Mouse (Mus musculus): ENCODE measurements around the gene Ttc13.

Gene Ttc13

GRCm38 (mm10) chr8:124652546-124652945 lies 69.2 kb downstream of the Ttc13 start:
- DNase-seq: peak; percentile 26

DNA sequence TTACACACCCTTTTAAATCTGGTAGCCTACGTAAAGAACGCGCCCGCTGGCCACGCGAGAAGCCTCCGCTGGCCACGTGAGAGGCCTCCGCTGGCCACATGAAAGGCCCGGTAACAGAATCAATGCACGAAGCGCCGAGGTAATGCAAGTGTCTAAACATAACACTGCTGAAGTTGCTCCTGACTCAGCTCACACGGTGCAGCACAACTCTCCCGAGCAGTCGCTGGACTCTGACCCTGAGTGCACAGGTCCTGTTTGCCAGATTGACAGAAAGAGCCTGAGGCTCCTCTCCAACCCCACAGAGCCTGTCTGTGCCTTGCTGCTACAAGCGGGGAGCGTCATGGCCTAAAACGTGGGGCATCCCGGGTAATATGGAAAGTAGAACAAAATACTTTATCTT lies 70.0 kb downstream of the Ttc13 start:
- no peak for DNase-seq

DNA sequence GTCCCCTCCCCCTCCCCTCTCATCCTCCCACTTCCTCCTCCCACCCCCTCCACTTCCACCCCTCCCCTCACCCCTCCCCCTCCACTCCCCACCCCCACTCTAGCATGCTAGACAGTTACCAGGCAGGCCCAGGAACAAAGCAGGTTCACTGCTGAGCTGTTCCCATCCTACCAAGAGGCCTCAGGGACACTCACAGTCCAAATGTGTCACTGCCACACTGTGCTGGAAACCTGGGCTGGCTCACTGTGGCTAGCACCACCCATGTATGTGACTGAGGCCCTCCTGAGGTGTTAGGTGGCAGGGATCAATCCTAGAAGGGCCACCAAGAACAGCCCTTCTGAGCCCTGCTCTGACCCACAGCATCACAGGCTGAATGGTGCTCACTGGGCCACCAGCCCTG lies 73.5 kb downstream of the Ttc13 start:
- DNase-seq: peak; percentile 12

DNA sequence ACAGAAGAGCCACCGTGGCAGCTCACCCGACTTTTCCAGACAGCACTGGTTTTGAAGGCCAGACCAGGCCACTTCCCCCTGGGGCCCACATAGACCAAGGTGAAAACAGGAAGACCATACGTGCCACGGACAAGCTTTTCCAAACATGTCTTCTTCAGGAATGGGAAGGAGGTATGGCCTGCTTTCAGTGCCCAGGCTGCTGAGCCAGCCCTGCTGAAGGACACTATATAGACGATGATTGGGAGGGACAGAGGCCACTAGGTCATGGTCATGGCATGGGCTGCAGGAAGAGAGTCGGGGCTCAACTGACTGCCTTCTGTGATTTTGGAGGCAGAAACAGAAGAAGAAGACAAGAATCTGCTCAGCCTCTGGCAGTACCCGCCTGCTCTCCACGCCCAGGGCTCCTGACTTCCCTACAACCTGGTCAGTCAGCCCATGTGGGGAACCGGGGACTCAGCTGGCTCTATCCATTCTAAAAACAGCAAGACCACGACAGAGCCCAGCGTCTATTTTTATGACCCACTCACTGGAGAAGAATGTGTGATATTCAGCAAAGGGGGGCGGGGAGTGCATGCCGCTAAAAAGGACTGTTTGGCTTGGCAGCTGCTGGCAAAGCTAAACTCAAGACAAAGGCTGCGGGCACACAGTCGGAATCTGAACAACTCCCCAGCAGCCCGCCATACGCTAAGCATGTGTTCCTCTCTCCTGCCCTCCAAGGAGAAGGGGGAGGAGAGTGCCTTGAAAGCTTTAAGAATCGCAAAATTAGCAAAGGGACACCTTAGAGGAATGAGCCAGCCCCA lies 78.0 kb downstream of the Ttc13 start:
- peak; percentile 32 for DNase-seq

GRCm38 (mm10) chr8:124641599-124641998 lies 80.2 kb downstream of the Ttc13 start:
- DNase-seq: no peak

DNA sequence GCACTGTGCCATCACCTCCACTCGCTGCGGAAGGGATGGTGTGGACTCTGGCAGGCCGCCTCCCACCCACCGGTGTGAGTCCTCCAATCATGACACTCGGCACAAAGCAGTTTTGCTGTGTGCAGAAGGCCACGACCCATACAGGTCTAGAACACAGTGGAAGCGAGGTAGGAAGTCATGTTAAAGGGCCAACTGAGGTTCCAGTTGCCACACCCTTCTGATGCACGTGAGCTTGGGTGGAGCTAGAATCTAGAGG lies 86.6 kb downstream of the Ttc13 start:
- DNase-seq: no peak

DNA sequence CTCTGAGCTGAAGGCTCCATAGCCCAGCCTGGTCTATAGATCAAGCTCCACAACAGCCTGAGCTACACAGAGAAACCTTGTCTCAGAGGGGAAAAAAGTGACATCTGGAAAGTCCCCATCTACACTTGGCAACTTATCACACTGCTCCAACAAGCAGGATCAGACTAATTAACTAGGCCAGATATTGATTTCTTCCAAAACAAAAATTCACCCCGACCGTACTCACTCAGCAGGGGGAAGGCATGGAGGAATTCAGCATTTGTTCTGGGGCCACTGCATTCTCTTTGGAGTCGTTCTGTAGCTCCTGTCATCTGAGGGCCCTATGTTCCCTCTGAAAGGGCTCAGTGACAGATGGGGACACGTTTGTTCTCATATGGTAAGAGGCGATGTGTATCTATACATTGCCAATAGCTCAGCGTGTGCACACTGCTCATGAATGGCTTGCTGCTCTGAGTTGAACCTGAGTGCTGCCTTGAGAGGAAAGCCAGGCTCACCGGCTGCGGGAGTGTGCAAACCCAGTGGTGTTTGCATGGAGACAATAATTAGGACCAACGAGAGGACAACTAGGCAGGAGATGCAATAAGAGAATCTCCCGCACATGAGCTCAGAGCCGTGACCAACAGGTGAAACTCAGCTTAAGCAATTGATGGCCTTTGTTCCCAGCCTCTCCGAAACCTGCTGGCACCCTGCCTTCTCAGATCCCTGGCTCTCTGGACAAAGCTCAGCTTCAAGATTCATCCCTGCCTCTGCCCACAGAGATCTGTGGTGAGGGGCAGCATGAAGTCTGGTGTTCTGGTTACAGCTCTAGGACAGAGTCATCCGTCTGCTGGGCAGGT lies 87.2 kb downstream of the Ttc13 start:
- DNase-seq: no peak

- DNase-seq: no peak
These were observed 88.6 kb downstream of the Ttc13 start for GRCm38 (mm10) chr8:124633001-124633703.

DNA sequence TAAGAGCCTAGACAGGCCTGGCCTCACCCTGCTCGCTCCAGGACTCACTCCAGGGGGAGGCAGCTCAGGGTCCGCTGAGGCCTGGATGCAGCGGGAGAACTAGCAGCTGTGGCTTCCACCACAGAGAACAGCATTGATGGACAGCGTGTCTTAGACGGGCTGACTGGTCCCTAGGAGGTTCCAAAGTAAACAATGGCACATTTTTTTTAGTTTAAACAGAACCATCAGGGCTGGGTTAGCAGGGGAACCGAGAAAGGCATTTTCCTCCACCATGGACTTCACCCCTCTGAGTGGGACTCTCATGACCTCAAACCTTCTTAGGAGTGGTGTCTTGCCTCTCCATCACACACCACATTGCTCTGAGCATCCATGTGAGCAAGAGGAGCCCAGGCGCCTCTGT lies 89.8 kb downstream of the Ttc13 start:
- DNase-seq: no peak

GRCm38 (mm10) chr8:124630891-124631290 lies 90.9 kb downstream of the Ttc13 start:
- no peak for DNase-seq

DNA sequence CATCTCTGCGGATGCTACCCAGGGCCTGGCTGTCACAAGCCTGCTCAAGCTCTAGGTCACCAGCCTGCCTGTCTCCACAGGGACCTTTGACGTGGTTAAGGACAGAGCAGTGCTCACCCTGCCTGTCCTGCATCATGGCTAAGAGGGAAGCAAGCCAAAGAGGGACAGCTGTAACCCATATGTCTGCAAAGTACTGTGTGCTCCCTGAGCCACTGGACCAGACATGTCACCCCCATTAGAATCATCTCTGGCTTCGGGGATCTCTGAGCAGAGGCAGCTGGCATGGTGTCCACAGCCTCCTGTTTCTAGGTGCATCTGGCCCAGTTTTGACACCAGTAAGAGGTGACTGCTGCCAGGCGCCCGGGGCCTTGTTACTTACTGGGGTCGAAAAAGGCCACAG lies 91.3 kb downstream of the Ttc13 start:
- DNase-seq: no peak

DNA sequence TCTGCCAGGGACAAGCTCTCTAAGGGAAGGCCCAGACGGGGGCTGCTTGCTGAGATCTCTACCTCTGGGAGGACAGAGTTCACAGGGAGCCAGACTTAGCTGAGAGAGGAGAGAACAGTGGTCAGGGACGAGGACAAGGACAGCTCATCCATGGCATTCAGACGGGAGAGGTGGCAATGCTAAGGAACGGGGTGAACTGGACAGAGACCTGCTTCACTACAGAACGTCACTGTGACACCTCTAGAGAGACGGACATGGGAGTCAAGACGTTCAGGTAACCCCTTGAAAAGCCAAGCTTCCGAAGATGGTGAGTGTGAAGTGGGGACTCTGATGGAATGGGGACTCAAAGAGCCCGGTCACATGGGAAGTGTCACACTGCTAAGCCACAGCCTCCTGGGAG lies 95.5 kb downstream of the Ttc13 start:
- DNase-seq: no peak

Data from embryo, embryonic 11 days (tissue).